Mouse (Mus musculus): ENCODE results near the gene Pld3. TPM values are rescaled to one million over a fixed set of nuclear protein-coding genes. Genes with fewer than 3 reads are reported as not detected.

Pld3 gene
- polyA plus RNA-seq, 1 experiment from 2014 or later, result 78.7 TPM

DNA sequence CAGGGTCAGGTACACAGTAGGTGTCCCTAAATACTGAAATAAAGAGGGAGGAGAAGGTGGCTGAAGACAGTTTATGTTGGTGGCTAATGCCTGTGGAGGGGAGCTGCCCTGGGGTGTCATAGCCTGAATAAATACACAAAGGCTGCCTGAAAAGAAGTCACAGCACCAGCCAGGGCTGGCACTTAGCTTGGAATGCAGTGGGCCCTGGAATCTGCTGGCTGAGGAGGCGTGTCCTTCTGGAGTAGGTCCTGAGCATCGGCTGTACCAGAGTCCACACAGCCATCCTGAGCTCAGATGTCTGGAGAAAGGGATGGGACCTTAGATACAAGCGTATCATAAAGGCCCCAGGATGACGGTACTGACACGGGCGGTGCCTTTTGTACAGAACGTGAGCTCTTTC is 61.2 kb downstream of the Pld3 start:
- H3K4me3 ChIP-seq (ENCODE audit: low read depth, low read length), result no peak overlapping the region
- no peak for ATAC-seq (ENCODE audit: insufficient number of reproducible peaks, insufficient read depth, low FRiP score, low read depth)
- peak overlapping the region; percentile 29; the same call in 1 of the 2 replicates for H3K27ac ChIP-seq (ENCODE audit: low read length)
- peaks cover 18% of the 10 kb centered on the region; the same call in 1 of the 2 replicates for H3K4me1 ChIP-seq (ENCODE audit: control insufficient read depth, insufficient read depth, low read length)
- WGBS, result 65% methylated on average over 7 of the region's 7 CpGs
- H3K27me3 ChIP-seq (ENCODE audit: control insufficient read depth, insufficient read depth, low read length), result no peaks in the 10 kb centered on the region
- H3K4me2 ChIP-seq (replicated peaks; ENCODE audit: low read depth, low read length), result no peak overlapping the region
- peaks cover 5% of the 10 kb centered on the region; the same call in 1 of the 2 replicates for H3K36me3 ChIP-seq (ENCODE audit: control insufficient read depth, insufficient read depth, low read length)
- no peaks in the 10 kb centered on the region for H3K9me3 ChIP-seq (ENCODE audit: control insufficient read depth, low read depth, low read length)
- no peak overlapping the region for H3K9ac ChIP-seq (replicated peaks; ENCODE audit: low read depth, low read length)

DNA sequence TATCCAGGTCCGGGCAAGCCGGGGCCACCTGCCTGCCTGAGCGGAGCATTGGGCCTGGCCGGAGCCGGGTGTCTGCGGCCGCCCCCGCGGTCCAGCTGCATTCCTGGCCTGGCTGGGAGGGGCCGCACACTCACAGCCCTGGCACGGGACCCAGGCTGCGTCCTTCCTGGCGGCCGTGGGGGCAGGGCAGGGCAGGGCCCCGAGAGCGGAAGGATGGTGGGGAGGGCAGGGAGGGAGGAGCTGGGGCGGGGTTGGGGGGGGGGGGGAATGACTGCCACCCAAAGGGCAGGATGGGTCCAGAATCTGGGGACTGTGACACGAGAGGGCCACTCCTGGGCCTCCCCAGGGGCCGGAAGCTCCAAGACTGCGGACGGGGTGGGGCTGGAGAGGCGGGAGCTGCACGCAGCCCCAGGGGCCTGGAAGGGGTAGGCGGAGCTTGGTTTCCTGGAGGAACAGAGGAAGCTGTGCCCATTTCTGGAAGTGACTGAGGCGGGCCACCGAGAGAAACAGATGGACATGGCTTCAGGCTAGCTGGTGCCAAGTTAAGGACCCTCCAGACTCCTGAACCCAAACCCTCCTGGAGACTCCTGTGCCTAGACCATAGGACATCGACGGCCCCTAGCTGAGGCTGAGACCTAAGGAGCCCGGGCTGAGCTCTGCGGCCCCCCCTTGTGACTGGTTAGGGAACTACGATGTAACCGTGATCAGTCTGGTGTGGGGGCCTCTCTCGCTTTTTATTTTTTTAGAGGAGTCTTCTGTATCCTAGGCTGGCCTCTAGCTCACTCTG is 62.3 kb downstream of the Pld3 start:
- H3K36me3 ChIP-seq (ENCODE audit: control insufficient read depth, insufficient read depth, low read length), result peaks cover 5% of the 10 kb centered on the region; the same call in 1 of the 2 replicates
- H3K9me3 ChIP-seq (ENCODE audit: control insufficient read depth, low read depth, low read length), result no peaks in the 10 kb centered on the region
- under 1% methylated on average over 30 of the region's 33 CpGs for WGBS
- H3K4me1 ChIP-seq (ENCODE audit: control insufficient read depth, insufficient read depth, low read length), result peaks cover 18% of the 10 kb centered on the region; the same call in 1 of the 2 replicates
- ATAC-seq (ENCODE audit: insufficient number of reproducible peaks, insufficient read depth, low FRiP score, low read depth), result peak; percentile 81
- H3K27ac ChIP-seq (ENCODE audit: low read length), result peak overlapping the region; percentile 94
- H3K4me2 ChIP-seq (replicated peaks; ENCODE audit: low read depth, low read length), result peak overlapping the region; percentile 56
- no peak overlapping the region; the same call in 1 of the 2 replicates for H3K9ac ChIP-seq (replicated peaks; ENCODE audit: low read depth, low read length)
- H3K4me3 ChIP-seq (ENCODE audit: low read depth, low read length), result peak overlapping the region; percentile 31
- H3K27me3 ChIP-seq (ENCODE audit: control insufficient read depth, insufficient read depth, low read length), result no peaks in the 10 kb centered on the region

DNA sequence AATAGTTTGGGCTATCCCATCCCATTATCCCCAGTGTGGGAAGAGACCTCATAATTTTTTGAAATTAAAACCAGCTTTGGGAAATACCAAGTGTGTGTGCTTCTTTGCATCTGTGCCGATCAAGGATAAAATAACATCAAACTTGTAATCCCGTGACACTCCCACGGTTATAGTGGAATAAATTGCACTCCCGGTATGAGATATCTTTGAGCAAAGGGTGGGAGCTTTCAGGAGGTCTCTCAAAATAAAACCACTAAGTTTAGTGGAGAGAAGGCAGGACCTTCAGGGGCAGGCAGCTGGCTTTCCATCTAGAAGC is 62.8 kb downstream of the Pld3 start:
- 22% methylated on average over 4 of the region's 4 CpGs for WGBS
- Histone ChIP-seq H3K9me3 (ENCODE audit: control insufficient read depth, low read depth, low read length) (no peaks in the 10 kb centered on the region), H3K9ac (replicated peaks; ENCODE audit: low read depth, low read length) (no peak overlapping the region; the same call in 1 of the 2 replicates), H3K36me3 (ENCODE audit: control insufficient read depth, insufficient read depth, low read length) (peaks cover 5% of the 10 kb centered on the region; the same call in 1 of the 2 replicates), H3K4me3 (ENCODE audit: low read depth, low read length) (peak overlapping the region; percentile 31), H3K4me1 (ENCODE audit: control insufficient read depth, insufficient read depth, low read length) (peaks cover 18% of the 10 kb centered on the region; the same call in 1 of the 2 replicates), H3K27ac (ENCODE audit: low read length) (peak overlapping the region; percentile 94), H3K4me2 (replicated peaks; ENCODE audit: low read depth, low read length) (peak overlapping the region; percentile 56), H3K27me3 (ENCODE audit: control insufficient read depth, insufficient read depth, low read length) (no peaks in the 10 kb centered on the region)
- ATAC-seq (ENCODE audit: insufficient number of reproducible peaks, insufficient read depth, low FRiP score, low read depth), result no peak

DNA sequence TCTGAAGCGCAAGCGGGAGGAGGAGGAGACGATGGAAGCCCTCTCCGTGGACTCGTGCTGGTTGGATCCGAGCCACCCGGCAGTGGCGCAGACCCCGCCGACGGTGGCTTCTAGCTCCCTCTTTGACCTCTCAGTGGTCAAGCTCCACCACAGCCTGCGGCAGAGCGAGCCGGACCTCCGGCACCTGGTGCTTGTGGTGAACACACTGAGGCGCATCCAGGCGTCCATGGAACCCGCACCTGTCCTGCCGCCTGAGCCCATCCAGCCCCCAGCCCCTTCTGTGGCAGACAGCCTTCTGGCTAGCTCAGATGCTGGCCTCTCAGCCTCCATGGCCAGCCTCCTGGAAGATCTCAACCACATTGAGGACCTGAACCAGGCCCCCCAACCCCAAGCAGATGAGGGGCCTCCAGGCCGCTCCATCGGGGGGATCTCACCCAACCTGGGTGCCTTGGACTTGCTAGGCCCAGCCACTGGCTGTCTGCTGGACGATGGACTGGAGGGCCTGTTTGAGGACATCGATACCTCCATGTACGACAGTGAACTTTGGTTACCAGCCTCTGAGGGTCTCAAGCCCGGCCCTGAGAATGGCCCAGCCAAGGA is 63.6 kb downstream of the Pld3 start:
- H3K36me3 ChIP-seq (ENCODE audit: control insufficient read depth, insufficient read depth, low read length), result peaks cover 5% of the 10 kb centered on the region; the same call in 1 of the 2 replicates
- H3K4me2 ChIP-seq (replicated peaks; ENCODE audit: low read depth, low read length), result no peak overlapping the region
- no peak overlapping the region for H3K4me3 ChIP-seq (ENCODE audit: low read depth, low read length)
- no peak overlapping the region for H3K27ac ChIP-seq (ENCODE audit: low read length)
- WGBS, result 87% methylated on average over 24 of the region's 25 CpGs
- H3K27me3 ChIP-seq (ENCODE audit: control insufficient read depth, insufficient read depth, low read length), result no peaks in the 10 kb centered on the region
- no peak overlapping the region for H3K9ac ChIP-seq (replicated peaks; ENCODE audit: low read depth, low read length)
- peaks cover 18% of the 10 kb centered on the region; the same call in 1 of the 2 replicates for H3K4me1 ChIP-seq (ENCODE audit: control insufficient read depth, insufficient read depth, low read length)
- no peak for ATAC-seq (ENCODE audit: insufficient number of reproducible peaks, insufficient read depth, low FRiP score, low read depth)
- H3K9me3 ChIP-seq (ENCODE audit: control insufficient read depth, low read depth, low read length), result no peaks in the 10 kb centered on the region

DNA sequence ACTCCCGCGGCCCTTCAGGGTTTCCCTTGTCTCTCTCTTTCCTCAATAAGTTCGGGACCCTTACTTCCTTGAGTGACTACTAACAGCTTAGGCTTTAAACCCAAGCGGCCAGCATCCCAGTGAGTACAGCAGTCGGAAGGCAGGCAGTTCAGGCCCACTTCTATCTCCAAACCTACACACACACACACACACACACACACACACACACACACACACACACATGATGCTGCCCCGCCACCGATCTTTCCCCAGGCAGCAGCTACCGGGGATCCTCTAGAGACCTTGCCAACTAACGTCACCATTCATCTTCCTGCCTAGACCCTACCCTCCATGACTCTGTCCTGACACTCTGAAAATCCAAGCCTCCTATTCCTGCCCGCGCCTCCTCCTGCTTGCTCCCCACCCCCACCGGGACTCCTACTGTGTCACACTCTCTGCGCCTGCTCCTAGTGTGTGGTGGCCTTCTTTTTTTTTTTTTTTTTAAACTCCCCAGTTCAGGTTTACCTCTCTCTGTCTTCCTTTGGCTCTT is 65.2 kb downstream of the Pld3 start:
- H3K9ac ChIP-seq (replicated peaks; ENCODE audit: low read depth, low read length), result peak overlapping the region; percentile 76
- no peaks in the 10 kb centered on the region for H3K9me3 ChIP-seq (ENCODE audit: control insufficient read depth, low read depth, low read length)
- no peak for ATAC-seq (ENCODE audit: insufficient number of reproducible peaks, insufficient read depth, low FRiP score, low read depth)
- peaks cover 18% of the 10 kb centered on the region; the same call in 1 of the 2 replicates for H3K4me1 ChIP-seq (ENCODE audit: control insufficient read depth, insufficient read depth, low read length)
- H3K36me3 ChIP-seq (ENCODE audit: control insufficient read depth, insufficient read depth, low read length), result peaks cover 5% of the 10 kb centered on the region; the same call in 1 of the 2 replicates
- WGBS, result under 1% methylated on average over 13 of the region's 13 CpGs
- H3K4me2 ChIP-seq (replicated peaks; ENCODE audit: low read depth, low read length), result peak overlapping the region; percentile 60
- H3K27ac ChIP-seq (ENCODE audit: low read length), result peak overlapping the region; percentile 98
- H3K27me3 ChIP-seq (ENCODE audit: control insufficient read depth, insufficient read depth, low read length), result no peaks in the 10 kb centered on the region
- peak overlapping the region; percentile 72 for H3K4me3 ChIP-seq (ENCODE audit: low read depth, low read length)

DNA sequence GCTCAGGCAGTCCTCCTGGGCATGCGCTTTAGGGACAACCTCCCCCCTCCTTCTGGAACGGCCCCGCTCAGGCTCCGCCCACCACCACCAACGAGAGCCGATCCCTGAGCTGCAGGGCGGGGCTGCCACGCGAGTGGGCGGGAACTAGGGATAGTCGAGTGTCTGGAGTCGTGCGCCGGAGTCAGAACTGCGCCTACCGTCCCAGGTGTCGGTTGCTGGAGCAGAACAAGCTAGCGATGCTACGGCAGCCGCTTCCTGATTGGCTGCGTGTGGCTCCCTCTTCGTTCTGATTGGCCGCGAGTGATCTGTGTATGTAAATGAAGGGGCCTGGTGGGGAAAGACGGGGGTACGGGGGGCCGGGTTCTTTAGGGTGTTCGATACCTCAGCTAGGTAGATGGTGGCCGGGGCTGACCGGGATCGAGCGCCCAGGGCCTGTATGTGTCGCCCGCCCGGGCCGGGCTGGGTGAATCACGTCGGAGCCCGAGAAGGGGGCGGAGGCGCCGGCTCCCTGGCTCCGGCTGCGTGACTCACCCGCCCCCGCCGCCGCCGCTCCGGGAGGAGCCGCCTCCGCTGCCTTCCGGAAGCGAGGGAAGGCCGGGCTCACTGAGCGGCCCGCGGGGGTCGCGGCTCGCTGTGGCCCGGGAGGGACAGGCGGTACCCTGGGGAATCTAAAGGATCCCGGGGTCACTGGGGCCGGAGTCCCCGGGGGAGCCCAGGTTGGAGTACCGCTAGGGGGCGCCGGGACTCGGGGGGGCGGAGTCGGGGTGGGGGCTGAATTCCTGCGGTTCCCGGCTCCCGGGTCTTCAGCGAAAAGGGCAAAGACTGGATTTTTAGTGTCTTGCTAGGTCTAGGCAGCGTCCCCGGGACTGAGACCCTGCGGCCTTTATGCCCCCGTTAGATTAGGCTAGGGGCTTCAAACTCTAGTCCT is 66.0 kb downstream of the Pld3 start, which contains the start of gene Sertad1:
Gene Sertad1 (plus strand): TSS at position 141 of the 928 bp plus-strand sequence.
- Histone ChIP-seq H3K9ac (replicated peaks; ENCODE audit: low read depth, low read length) (peak within 1 kb of the TSS; percentile 76), H3K4me2 (replicated peaks; ENCODE audit: low read depth, low read length) (peak within 1 kb of the TSS; percentile 65), H3K4me3 (ENCODE audit: low read depth, low read length) (peak within 1 kb of the TSS; percentile 72), H3K36me3 (ENCODE audit: control insufficient read depth, insufficient read depth, low read length) (peaks cover 5% of the 10 kb centered on the region; the same call in 1 of the 2 replicates), H3K27ac (ENCODE audit: low read length) (peak within 1 kb of the TSS; percentile 98), H3K27me3 (ENCODE audit: control insufficient read depth, insufficient read depth, low read length) (no peaks in the 10 kb centered on the region), H3K9me3 (ENCODE audit: control insufficient read depth, low read depth, low read length) (no peaks in the 10 kb centered on the region), H3K4me1 (ENCODE audit: control insufficient read depth, insufficient read depth, low read length) (peaks cover 18% of the 10 kb centered on the region; the same call in 1 of the 2 replicates)
- WGBS, result under 1% methylated on average over 71 of the region's 80 CpGs
- ATAC-seq (ENCODE audit: insufficient number of reproducible peaks, insufficient read depth, low FRiP score, low read depth), result peak; percentile 93

DNA sequence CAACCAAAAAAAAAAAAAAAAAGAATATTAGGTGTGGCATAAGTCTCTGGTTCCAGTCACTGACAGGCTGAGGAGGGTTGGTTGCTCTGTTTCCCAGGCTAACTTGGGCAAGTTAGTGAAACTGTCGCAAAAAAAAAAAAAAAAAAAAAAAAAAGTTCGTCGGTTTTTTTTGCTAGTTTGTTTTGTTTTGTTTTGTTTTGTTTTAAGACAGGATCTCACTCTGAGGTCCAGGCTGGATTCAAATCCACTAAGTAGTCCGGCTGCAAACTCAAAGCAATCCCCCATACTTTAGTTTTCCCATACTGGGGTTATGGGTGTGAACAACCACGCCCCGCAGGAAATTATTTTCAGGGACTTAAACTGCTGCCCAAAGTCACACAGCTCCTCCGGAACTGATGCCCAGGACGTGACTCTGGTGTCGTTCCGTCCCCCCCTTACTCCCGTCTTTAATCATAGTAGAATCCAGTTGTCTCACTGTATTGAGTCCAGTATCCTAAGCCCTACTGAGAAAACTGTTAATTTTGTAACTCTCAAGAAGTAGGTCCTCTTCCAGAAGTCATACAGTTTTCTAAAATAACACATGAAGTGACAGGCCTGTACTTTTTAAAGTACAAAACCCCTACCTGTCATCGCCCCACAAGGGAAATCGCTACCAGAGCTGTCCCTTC is 66.8 kb downstream of the Pld3 start:
- H3K4me2 ChIP-seq (replicated peaks; ENCODE audit: low read depth, low read length), result peak overlapping the region; percentile 65
- H3K36me3 ChIP-seq (ENCODE audit: control insufficient read depth, insufficient read depth, low read length), result peaks cover 5% of the 10 kb centered on the region; the same call in 1 of the 2 replicates
- peak overlapping the region; percentile 77; the same call in 1 of the 2 replicates for H3K27ac ChIP-seq (ENCODE audit: low read length)
- H3K9me3 ChIP-seq (ENCODE audit: control insufficient read depth, low read depth, low read length), result no peaks in the 10 kb centered on the region
- H3K4me3 ChIP-seq (ENCODE audit: low read depth, low read length), result peak overlapping the region; percentile 72
- H3K4me1 ChIP-seq (ENCODE audit: control insufficient read depth, insufficient read depth, low read length), result peaks cover 14% of the 10 kb centered on the region; the same call in 1 of the 2 replicates
- WGBS, result 5% methylated on average over 13 of the region's 13 CpGs
- ATAC-seq (ENCODE audit: insufficient number of reproducible peaks, insufficient read depth, low FRiP score, low read depth), result no peak
- no peaks in the 10 kb centered on the region for H3K27me3 ChIP-seq (ENCODE audit: control insufficient read depth, insufficient read depth, low read length)
- 0 out of 2 replicates have a peak overlapping the region, but pooled peaks have one; percentile 34 for H3K9ac ChIP-seq (replicated peaks; ENCODE audit: low read depth, low read length)
